Mouse (Mus musculus) thymus, postnatal 0 days (tissue): ENCODE results near the gene Ints4. TPM values are rescaled to one million over a fixed set of nuclear protein-coding genes. Genes with fewer than 3 reads are reported as not detected.
A peak's percentile ranks its signal among the peaks of the same experiment; 100 is the strongest.

Source experiments
- DNase-seq: peaks from one replicate; pipeline ENCODE4 v3.0.0-alpha.2; 2015; ENCODE audit warnings: low spot score
- polyA plus RNA-seq: library from polyadenylated mRNA; unstranded; fragments of >200 nt; fragmentation: Nextera tagmentation; extraction: Ambion mirVana; gene quantifications from 2 replicates; pipeline ENCODE4 v1.2.1, GENCODE M21; 2015

Gene Ints4
- polyA plus RNA-seq, 1 experiment from 2014 or later = 32.0 TPM

DNA sequence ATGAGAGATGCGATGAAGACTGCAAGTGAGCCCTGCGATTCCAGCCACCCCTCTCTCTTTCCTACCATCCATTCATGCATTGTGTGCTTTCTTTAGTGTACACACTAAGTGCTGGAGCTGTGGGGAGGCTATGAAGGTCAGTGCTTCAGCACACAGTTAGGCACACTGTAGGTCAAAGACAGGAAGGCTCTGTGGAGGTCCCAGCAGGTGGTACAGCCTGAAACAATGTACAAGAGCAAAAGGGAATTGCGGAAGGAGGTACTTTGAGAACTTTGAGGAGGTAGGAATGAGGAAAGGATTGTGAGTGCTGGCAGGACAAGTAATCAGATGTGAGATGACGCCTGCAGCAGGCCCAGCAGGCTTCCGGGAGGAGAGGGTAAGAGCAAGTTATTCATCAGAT, 54.8 kb downstream of the Ints4 start:
- DNase-seq = no peak

- DNase-seq = no peak
These were observed 55.8 kb downstream of the Ints4 start for GRCm38 (mm10) chr7:97536571-97536970.

- DNase-seq = no peak
These were observed 65.7 kb downstream of the Ints4 start for GRCm38 (mm10) chr7:97546462-97546861.

DNA sequence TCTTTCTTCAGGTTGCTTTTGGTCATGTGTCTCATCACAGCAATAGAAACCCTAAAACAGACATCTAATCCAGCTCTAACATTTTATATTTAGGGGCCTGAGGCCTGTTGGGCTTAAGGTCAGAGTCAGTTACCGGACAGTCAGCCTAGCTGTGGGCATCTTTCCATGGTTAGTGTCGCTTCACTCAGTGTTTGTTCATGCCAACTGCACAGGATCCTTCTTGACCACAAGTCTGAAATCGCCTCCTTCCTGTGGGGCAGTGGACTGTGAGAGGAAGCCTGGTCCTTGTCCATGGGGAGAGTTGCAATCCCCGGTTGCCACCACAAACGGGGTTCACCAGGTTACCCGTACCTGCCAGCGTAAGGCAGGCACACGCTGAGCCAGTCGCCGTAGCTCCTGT, 68.5 kb downstream of the Ints4 start:
- DNase-seq = no peak

DNA sequence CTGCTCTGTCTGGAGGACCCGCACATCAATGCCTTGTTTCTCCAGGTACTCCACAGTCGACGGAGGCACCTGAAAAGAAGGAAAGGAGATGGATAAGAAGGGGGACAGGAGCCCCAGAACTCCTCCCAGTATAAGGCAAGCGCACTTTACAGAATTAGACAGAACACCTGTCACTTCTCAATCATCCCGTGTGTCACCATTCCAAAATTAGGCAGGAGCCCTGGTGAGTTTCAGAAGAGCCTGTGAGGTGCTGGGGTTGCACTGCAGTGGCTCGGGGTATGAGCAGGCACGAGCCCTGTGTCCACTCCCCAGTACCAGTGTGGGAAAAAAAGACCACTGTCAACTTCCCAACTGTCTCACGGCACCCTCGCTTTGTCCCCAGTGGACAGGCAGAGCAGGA, 69.9 kb downstream of the Ints4 start:
- DNase-seq = no peak

GRCm38 (mm10) chr7:97563576-97563975, 82.8 kb downstream of the Ints4 start:
- DNase-seq = no peak

GRCm38 (mm10) chr7:97569372-97569771, 88.6 kb downstream of the Ints4 start:
- no peak for DNase-seq

DNA sequence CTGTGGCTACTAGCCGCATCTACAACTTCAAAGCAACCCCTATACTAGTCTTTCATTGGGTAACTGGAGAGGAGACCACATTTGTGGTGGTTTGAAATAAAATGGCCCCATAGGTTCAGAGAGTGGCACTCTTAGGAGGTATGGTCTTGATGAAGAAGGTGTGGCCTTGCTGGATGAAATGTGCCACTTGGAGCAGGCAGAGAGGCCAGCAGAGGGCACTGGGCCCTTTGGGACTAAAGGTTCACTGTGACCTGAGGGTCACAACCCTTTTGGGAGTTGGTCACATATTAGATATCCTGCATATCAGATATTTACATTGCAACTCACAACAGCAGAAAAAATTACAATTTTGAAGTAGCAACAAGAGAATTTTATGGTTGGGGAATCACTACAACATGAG, 89.6 kb downstream of the Ints4 start:
- no peak for DNase-seq

- peak; percentile 48 for DNase-seq
These were observed 97.8 kb downstream of the Ints4 start for GRCm38 (mm10) chr7:97578361-97579066.

DNA sequence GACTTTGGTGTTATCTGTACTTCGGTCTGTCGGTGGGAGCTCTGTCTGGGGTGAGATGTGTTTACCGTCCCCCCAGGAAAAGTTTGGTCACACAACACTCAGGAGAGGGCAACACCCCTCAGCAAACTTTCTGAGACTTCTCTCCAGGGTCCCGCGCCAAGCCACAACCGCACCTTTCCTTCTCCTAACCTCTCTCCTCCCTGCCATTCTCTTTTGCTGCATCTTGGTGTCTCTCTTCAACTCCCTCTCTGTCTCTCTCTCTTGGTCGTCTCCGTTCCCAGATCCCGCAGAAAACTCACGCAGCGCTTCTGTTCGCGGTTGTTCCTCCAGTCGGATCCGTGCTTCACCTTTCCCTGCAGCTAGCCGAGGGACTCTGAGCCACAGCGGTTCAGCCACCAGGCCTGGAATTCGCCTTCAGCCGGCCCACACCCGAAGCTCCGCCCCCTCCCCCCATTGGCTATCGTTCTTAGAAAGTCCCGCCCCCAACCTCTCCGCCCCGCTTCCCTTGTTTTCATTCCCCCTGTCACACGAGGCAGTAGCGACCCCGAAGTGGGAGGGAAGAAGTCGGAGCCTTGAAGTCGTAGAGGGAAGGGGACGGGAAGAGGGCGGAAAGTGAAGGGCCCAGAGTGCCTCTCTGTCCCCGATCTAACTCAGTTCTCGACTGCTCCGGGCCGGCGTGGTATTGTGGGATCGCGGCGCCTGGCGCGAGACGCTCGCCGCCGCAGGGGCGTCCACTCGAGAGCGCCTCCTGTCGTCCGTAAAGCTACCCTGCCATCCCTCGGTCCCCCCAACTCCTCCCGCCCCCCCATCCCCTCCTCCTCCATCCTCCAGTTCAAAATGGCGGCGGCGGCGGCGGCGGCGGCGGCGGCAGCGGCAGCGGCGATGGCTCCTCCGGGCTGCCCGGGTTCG, 98.6 kb downstream of the Ints4 start, which contains the start of the genes Aamdc and Rsf1:
Aamdc (minus strand) TSS at position 431 of the 909 bp plus-strand sequence.
Rsf1 (plus strand) TSS at position 823 of the 909 bp plus-strand sequence.
- peak; percentile 96 for DNase-seq

DNA sequence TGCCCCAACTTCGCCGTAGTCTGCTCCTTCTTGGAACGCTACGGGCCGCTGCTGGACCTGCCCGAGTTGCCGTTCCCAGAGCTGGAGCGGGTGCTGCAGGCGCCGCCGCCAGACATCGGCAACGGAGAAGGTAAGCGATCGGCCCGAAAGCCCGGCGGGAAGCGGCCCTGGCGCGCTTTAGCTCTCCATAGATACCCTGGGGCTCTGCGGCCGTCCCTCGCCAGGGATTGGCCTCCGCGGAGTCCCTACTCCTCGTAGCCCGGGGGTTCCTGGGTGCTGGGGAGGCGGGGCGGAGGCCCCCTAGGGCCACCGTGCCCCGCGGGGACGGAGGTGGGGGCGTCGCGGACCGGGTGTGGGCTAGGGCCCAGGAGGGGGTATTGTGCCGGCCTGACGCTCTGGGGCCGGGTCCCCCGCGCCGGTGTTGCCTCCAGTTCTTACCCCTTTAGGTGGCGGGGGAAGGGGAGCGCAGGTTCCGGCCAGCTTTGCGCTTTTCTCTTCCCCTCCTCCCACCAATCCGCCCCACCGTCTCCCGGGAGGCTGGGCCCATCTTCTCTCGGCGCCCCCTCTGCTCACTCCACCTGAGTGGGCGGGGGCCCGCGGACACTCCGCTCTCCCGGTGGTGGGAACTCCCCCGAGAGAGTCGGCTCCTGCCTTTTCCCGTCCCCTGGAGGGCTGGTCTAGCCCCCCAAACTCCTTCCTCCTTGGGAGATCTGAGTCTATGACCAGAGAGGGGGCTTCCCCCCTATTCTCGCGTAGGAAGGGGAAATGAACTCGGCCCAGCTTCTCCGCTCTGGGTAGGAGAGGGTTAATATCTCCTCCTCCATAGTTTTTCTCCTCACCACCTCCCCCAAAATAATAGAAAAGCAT, 99.5 kb downstream of the Ints4 start:
- peak; percentile 54 for DNase-seq

DNA sequence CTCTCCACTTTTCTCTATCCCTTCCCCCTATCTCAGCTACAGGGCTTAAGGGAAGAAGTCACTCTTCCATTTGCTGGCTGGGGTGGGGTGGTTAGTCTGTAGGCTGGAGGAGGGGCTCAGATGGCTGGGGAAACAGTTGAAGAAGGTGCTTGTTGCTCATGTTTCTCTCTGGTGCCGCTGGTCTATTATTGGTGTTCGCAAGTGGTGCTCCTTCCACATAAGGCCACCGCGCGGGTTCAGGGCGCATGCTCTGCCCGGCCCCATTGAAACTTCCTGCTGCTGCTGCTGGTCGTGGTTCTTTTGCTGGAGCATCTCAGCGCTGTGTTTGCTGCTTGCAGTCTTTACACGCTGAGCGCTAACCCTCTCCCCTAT, 100.1 kb downstream of the Ints4 start:
- DNase-seq = peak; percentile 87

DNA sequence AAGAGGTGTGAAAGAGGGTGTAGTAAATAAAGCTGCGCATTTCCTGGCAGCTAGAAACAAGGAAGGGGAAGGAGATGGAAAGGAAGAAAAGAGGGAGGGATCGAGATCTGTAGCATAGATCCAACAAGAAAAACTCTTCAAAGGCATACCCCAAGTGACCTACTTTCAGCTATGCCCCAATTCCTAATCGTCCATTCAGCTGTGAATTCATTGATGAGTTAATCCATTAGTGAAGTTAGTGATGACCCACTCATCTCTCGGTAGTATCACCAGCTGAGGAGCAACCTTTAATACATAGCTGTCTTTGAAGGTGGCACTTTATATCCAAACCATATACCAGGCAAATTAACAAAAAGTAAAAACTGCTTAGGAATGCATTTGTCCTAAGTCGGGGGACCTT, 107.8 kb downstream of the Ints4 start:
- no peak for DNase-seq

- DNase-seq = no peak
These were observed 109.7 kb downstream of the Ints4 start for GRCm38 (mm10) chr7:97590488-97590887.

Other genes starting within 250 kb of the Ints4 start
- 3.1 and 4.2 TPM in 2 replicates for gene Usp35, start 148.9 kb upstream of the Ints4 start, polyA plus RNA-seq
- 1.4 and 1.6 TPM in 2 replicates for gene Kctd21, start 148.6 kb upstream of the Ints4 start, polyA plus RNA-seq
- gene Alg8, start 109.3 kb upstream of the Ints4 start, polyA plus RNA-seq = 31.7 and 35.8 TPM in 2 replicates
- gene Ndufc2, start 81.0 kb upstream of the Ints4 start, polyA plus RNA-seq = 485 and 514 TPM in 2 replicates
- gene Thrsp, start 63.2 kb upstream of the Ints4 start, polyA plus RNA-seq = 3.2 and 3.4 TPM in 2 replicates
- gene Kctd14, start 29.6 kb upstream of the Ints4 start, polyA plus RNA-seq = 2.0 and 2.3 TPM in 2 replicates
- gene Aamdc, start 98.5 kb downstream of the Ints4 start, polyA plus RNA-seq = 67.9 and 73.3 TPM in 2 replicates
- 24.3 and 29.2 TPM in 2 replicates for gene Rsf1, start 98.9 kb downstream of the Ints4 start, polyA plus RNA-seq
- 244 and 247 TPM in 2 replicates for gene Clns1a, start 215.7 kb downstream of the Ints4 start, polyA plus RNA-seq